Mouse (Mus musculus) kidney, postnatal 14 days (tissue): ENCODE results near the gene Ccdc24.

Source experiments
- DNase-seq: peaks from one replicate; pipeline ENCODE4 v3.0.0; 2022; ENCODE audit warnings: mixed read lengths

Ccdc24 gene

DNA sequence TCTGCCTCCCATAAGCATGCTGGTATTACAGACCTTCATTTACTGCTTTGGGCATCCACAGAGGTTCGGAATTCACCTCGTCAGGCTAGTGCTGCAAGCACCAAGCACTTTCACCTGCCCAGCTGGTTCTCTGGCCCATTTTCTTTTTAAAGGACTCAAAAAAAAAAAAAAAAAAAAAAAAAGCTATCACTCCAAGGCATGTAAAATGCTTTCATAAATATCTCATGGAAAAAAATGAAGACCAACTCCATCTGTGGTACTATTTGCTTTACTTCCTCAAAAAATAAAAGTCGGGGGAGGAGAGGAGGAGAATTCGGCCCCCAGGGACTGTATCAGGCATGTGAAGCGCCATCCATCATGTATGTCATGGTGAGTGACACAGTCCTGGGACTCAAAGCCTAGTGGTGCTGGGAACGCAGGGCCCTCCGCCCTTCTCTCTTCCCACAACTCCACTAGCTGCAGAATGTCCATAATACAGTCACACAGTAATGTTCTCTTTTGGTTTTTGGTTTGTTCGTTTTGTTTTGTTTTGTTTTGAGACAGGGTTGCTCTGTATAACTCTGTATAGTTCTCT lies 43.7 kb downstream of the Ccdc24 start:
- no peak for DNase-seq

DNA sequence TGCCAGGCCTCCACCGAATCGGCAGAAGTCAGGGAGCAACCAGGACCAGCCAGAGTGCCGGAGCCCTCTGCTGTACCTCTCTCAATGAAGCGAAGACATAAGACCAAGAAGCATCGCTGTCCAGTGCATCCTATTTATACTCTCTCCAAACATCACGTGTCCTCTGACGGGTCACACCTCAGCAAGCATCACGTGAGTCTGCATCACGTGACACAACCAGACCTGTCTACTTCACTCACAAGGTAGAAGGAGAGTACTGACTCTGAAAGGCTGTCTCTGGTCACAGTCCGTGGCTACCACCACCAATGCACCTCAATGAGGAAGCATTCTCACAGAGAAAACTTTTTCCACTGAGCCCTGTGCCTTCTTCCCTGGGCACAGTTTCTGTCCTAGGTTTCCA lies 54.3 kb downstream of the Ccdc24 start:
- DNase-seq = no peak

DNA sequence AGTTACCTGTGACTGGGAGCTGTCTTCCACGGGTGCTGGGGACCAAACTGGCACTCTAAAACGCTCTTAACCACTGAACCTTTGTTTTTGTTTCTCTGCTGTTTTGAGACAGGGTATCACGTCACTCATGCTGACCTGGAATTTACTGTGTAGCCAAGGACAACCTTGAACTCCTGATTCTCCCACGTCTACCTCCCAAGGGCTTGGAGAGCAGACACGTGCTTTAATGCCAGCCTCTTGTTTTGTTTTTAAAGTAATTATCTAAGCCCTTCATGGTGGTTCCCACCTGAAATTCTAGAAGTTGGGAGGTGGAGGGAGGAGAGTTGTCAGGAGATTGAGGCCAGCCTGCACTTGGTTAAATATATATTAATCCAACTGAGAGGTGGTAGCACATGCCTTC lies 55.6 kb downstream of the Ccdc24 start:
- DNase-seq = no peak
